10 mouse cellular contexts compared by ENCODE assay signal in genomic region chr9:13969262-13969661, GRCm38 (mm10).
DNase-seq lines count a peak whose midpoint lies in the region; ATAC-seq lines count a peak whose summit lies in the region.
"Had no signal": no experiment of that assay in that cellular context is flagged by ENCODE, and none has a peak within 500 bp of the region (broad histone marks: within the 10 kb centered on the region; RNA-seq: fewer than 3 reads in every experiment).

No protein-coding gene starts in this region.

- no peak overlapping the region for H3K4me2 ChIP-seq in hindbrain, embryonic 16.5 days (ENCODE audit: low read length)
- H3K4me2 ChIP-seq in hindbrain, embryonic 13.5 days, result no peak overlapping the region

- 27% methylated on average over 1 of the region's 1 CpGs for WGBS in hindbrain, embryonic 16.5 days
- 49% methylated on average over 1 of the region's 1 CpGs for WGBS in hindbrain, embryonic 13.5 days

- peak; percentile 15 to 55 for DNase-seq in adrenal gland, adult (ENCODE audit: inconsistent age in 2 of 2, low spot score in 1 of 2)
- no peak for DNase-seq in adrenal gland, postnatal 25 days
- DNase-seq in right cerebral cortex, adult 2 months (ENCODE audit: low spot score in 2 of 2), result peak; percentile 6 to 22
- DNase-seq in right cerebral cortex, postnatal 14 days, result no peak
- peak; percentile 11 for DNase-seq in right cerebral cortex, postnatal 25 days
- DNase-seq in thymus, postnatal 25 days, result no peak

- no peaks in the 10 kb centered on the region for H3K9me3 ChIP-seq in hindbrain, embryonic 16.5 days (ENCODE audit: control insufficient read depth, low read length)
- no peaks in the 10 kb centered on the region for H3K9me3 ChIP-seq in hindbrain, embryonic 13.5 days

- no peak overlapping the region for H3K4me3 ChIP-seq in hindbrain, embryonic 16.5 days (ENCODE audit: low read length)
- H3K4me3 ChIP-seq in hindbrain, embryonic 13.5 days, result no peak overlapping the region
- H3K4me3 ChIP-seq: myocyte had no signal

- H3K27ac ChIP-seq in hindbrain, embryonic 16.5 days (ENCODE audit: low read depth, low read length), result 0 out of 2 replicates have a peak overlapping the region, but pooled peaks have one; percentile 42
- H3K27ac ChIP-seq in hindbrain, embryonic 13.5 days, result no peak overlapping the region
- H3K27ac ChIP-seq: kidney, postnatal 0 days had no signal

- no peaks in the 10 kb centered on the region for H3K27me3 ChIP-seq in hindbrain, embryonic 16.5 days (replicated peaks; ENCODE audit: control insufficient read depth, insufficient read depth, low read length)
- H3K27me3 ChIP-seq in hindbrain, embryonic 13.5 days, result no peaks in the 10 kb centered on the region

- peaks cover 6% of the 10 kb centered on the region for H3K4me1 ChIP-seq in hindbrain, embryonic 16.5 days (ENCODE audit: control insufficient read depth, insufficient read depth, low read depth, low read length)
- H3K4me1 ChIP-seq in hindbrain, embryonic 13.5 days (replicated peaks), result peaks cover 6% of the 10 kb centered on the region; the same call in 1 of the 2 replicates

- peak; percentile 63; the same call in 1 of the 2 replicates for ATAC-seq in hindbrain, embryonic 16.5 days
- no peak for ATAC-seq in hindbrain, embryonic 13.5 days (ENCODE audit: low FRiP score)

- no peaks in the 10 kb centered on the region for H3K36me3 ChIP-seq in hindbrain, embryonic 16.5 days (ENCODE audit: control insufficient read depth, insufficient read depth, low read length)
- no peaks in the 10 kb centered on the region for H3K36me3 ChIP-seq in hindbrain, embryonic 13.5 days

- no peak overlapping the region for H3K9ac ChIP-seq in hindbrain, embryonic 16.5 days (ENCODE audit: low read depth, low read length)
- H3K9ac ChIP-seq in hindbrain, embryonic 13.5 days, result no peak overlapping the region

Comparison
In these comparisons a context has a peak if more than half of its experiments do, and no peak if none do; other contexts are left out.
1. DNase-seq: peak in adrenal gland, adult (2 of 2), right cerebral cortex, adult 2 months (2 of 2) and right cerebral cortex, postnatal 25 days (single experiment); none in adrenal gland, postnatal 25 days (single experiment), right cerebral cortex, postnatal 14 days (single experiment) and thymus, postnatal 25 days (single experiment).